Mouse (Mus musculus) liver, embryonic 16.5 days (tissue): ENCODE results near the gene Rapgef1. TPM values are rescaled to one million over a fixed set of nuclear protein-coding genes. Genes with fewer than 3 reads are reported as not detected.

Experiments
- ATAC-seq: fragments of 200-750 bp; cut with Nextera tagmentation; 2 replicates; pipeline ENCODE4 v1.8.0; 2017; ENCODE audit warnings: low read depth, mild to moderate bottlenecking, moderate number of reproducible peaks, moderate library complexity
- H3K27ac ChIP-seq: fragments of 300-500 bp; sonication (generic); 2 replicates; pipeline ENCODE4 v1.5.1; 2014; ENCODE audit warnings: mild to moderate bottlenecking, low read length
- H3K27me3 ChIP-seq: fragments of 300-500 bp; sonication (generic); 2 replicates; pipeline ENCODE4 v1.6.1; 2014; ENCODE audit warnings: low read depth, low read length, mixed read lengths; ENCODE audit not compliant: control insufficient read depth, insufficient read depth
- H3K36me3 ChIP-seq: fragments of 300-500 bp; sonication (generic); 2 replicates; pipeline ENCODE4 v1.6.1; 2014; ENCODE audit warnings: mild to moderate bottlenecking; ENCODE audit not compliant: control insufficient read depth, insufficient read depth
- H3K4me1 ChIP-seq: fragments of 300-500 bp; sonication (generic); 2 replicates; pipeline ENCODE4 v1.6.1; 2014; ENCODE audit warnings: low read depth, low read length, mixed read lengths; ENCODE audit not compliant: control insufficient read depth
- H3K4me2 ChIP-seq: fragments of 300-500 bp; sonication (generic); 2 replicates; pipeline ENCODE4 v1.6.1; 2014; ENCODE audit warnings: low read depth, low read length, mixed read lengths
- H3K4me3 ChIP-seq: fragments of 300-500 bp; sonication (generic); 2 replicates; pipeline ENCODE4 v1.5.1; 2014; ENCODE audit warnings: low read depth, mild to moderate bottlenecking, low read length
- H3K9ac ChIP-seq: fragments of 300-500 bp; sonication (generic); 2 replicates; pipeline ENCODE4 v1.6.1; 2014; ENCODE audit warnings: low read depth, low read length
- H3K9me3 ChIP-seq: fragments of 300-500 bp; sonication (generic); replicated peaks from 2 replicates; pipeline ENCODE4 v1.6.1; 2016; ENCODE audit warnings: low read length; ENCODE audit not compliant: control insufficient read depth
- WGBS: fragments of 180-500 bp; shearing (Covaris S2); extraction: QIAGEN DNeasy Blood & Tissue Kit; methylation state at CpG from one replicate; pipeline ENCODE4 v1.1.7; 2014; ENCODE audit not compliant: insufficient replicate concordance; 5-methylcytosine and 5-hydroxymethylcytosine counted together
- polyA plus RNA-seq: library from polyadenylated mRNA; unstranded; fragments of >200 nt; fragmentation: Nextera tagmentation; extraction: Ambion mirVana; gene quantifications from 2 replicates; pipeline ENCODE4 v1.2.1, GENCODE M21; 2015

Rapgef1 gene
- polyA plus RNA-seq, 1 experiment from 2014 or later = 4.7 TPM

GRCm38 (mm10) chr2:29621163-29621562, 1.6 kb downstream of the Rapgef1 start:
- H3K4me3 ChIP-seq = peak overlapping the region; percentile 75
- no peaks in the 10 kb centered on the region for H3K36me3 ChIP-seq
- peak overlapping the region; percentile 85 for H3K4me2 ChIP-seq
- no peak overlapping the region for H3K27ac ChIP-seq
- no peaks in the 10 kb centered on the region for H3K27me3 ChIP-seq
- 0 out of 2 replicates have a peak overlapping the region, but pooled peaks have one; percentile 27 for H3K9ac ChIP-seq
- 67% methylated on average over 10 of the region's 10 CpGs for WGBS
- peaks cover 48% of the 10 kb centered on the region for H3K4me1 ChIP-seq
- ATAC-seq = no peak
- H3K9me3 ChIP-seq = no peaks in the 10 kb centered on the region

GRCm38 (mm10) chr2:29621636-29622035, 2.1 kb downstream of the Rapgef1 start:
- H3K4me1 ChIP-seq = peaks cover 48% of the 10 kb centered on the region
- H3K4me3 ChIP-seq = no peak overlapping the region
- WGBS = 72% methylated on average over 3 of the region's 3 CpGs
- peak overlapping the region; percentile 15 for H3K9ac ChIP-seq
- no peaks in the 10 kb centered on the region for H3K27me3 ChIP-seq
- no peak overlapping the region for H3K27ac ChIP-seq
- ATAC-seq = no peak
- no peak overlapping the region for H3K4me2 ChIP-seq
- H3K36me3 ChIP-seq = no peaks in the 10 kb centered on the region
- no peaks in the 10 kb centered on the region for H3K9me3 ChIP-seq

DNA sequence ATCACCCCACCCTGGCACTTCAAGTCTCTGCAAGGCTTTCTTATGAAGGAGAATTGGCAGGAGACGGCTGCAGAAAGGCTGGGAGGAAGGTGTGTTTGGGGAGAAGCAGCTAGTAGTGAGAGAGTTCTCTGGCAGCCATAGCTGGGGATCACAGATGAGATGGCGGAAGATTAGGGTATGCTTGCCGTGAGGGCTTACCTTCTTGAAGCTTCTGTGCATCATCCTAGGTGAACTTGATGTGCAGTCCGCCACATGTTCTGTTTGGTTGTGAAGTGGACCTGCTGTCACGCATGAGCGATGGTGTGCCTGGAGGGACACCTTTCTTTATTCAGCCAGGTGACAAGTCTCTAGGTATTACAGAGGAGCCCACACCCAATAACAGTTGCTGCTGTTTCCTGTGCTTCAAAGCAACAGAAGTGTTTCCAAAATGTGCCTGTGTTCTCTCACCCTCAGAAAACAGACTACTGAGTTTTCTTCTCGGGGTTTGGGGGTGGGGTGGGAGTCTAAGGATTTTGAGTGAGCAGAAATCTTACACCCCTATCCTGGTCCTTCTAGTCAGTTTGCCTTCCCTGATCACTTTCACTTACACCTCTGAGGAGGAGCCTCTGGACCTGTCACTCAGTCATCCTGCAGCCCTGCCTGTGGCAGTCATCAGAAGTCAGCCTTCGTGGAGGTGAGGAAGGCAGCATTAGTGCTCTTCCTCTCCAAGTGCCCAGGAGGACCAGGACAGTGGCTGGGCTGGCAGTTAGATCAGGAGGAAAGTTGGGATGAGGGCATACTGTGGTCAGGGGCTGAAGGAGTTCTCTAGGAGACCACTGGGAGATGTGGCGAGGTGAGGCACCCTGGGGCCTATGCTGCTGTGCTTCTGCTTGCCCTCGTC, 2.8 kb downstream of the Rapgef1 start:
- no peak for ATAC-seq
- no peaks in the 10 kb centered on the region for H3K36me3 ChIP-seq
- peak overlapping the region; percentile 15; the same call in 1 of the 2 replicates for H3K9ac ChIP-seq
- H3K27me3 ChIP-seq = no peaks in the 10 kb centered on the region
- H3K9me3 ChIP-seq = no peaks in the 10 kb centered on the region
- H3K4me3 ChIP-seq = no peak overlapping the region
- H3K4me1 ChIP-seq = peaks cover 48% of the 10 kb centered on the region
- WGBS = 72% methylated on average over 10 of the region's 10 CpGs
- H3K4me2 ChIP-seq = no peak overlapping the region
- peak overlapping the region; percentile 84 for H3K27ac ChIP-seq

DNA sequence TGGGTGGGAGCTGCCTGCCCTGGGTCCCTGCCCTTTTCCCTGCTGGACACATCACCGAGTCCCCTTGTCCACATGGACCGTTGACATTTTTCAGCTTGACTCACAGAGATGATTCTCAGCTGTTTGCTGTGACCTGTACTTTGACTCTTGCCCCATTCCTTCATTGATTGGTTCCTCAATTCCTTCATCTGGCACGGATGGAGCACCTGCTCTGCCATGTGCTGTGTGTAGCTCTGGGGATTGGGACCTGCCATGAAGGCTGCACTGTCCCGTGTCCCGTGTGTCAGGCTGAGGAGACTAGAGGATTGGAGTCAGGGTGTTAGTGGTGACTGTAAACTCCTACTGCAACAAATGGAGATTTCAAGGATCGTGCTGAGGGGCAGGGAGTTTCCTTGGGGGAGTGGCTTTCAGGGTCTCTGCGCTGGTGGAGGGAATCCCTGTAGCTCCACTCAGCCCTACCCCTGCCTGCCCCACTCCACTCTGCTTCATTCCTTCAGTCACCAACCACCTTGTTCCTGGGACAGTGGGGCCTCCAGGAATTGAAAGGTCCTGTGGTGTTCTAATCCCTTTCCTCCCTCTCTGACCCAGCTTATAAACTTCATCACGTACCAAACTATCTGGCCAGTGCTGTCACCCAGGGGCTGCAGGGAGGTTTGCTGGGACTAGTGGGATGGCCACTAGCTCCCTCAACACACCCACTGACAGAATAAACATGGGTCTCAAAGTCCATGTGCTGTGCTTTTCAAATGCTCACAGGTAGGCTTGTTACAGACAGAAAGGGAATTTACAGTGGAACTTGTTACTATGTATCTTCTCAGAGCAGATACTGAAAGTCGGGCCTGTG, 3.9 kb downstream of the Rapgef1 start:
- H3K36me3 ChIP-seq = no peaks in the 10 kb centered on the region
- H3K4me3 ChIP-seq = no peak overlapping the region
- peak overlapping the region; percentile 16; the same call in 1 of the 2 replicates for H3K9ac ChIP-seq
- peak overlapping the region; percentile 84 for H3K27ac ChIP-seq
- peak overlapping the region; percentile 47 for H3K4me2 ChIP-seq
- H3K4me1 ChIP-seq = peaks cover 57% of the 10 kb centered on the region
- ATAC-seq = peak; percentile 64
- no peaks in the 10 kb centered on the region for H3K9me3 ChIP-seq
- no peaks in the 10 kb centered on the region for H3K27me3 ChIP-seq
- 50% methylated on average over 9 of the region's 9 CpGs for WGBS

- H3K27me3 ChIP-seq = no peaks in the 10 kb centered on the region
- peak; percentile 2; the same call in 1 of the 2 replicates for ATAC-seq
- H3K4me2 ChIP-seq = peak overlapping the region; percentile 47; the same call in 1 of the 2 replicates
- no peaks in the 10 kb centered on the region for H3K9me3 ChIP-seq
- peaks cover 64% of the 10 kb centered on the region for H3K4me1 ChIP-seq
- H3K36me3 ChIP-seq = no peaks in the 10 kb centered on the region
- WGBS = 21% methylated on average over 4 of the region's 4 CpGs
- H3K9ac ChIP-seq = no peak overlapping the region
- H3K27ac ChIP-seq = peak overlapping the region; percentile 84
- no peak overlapping the region for H3K4me3 ChIP-seq
Measured at GRCm38 (mm10) chr2:29624091-29624608, 4.6 kb downstream of the Rapgef1 start.

DNA sequence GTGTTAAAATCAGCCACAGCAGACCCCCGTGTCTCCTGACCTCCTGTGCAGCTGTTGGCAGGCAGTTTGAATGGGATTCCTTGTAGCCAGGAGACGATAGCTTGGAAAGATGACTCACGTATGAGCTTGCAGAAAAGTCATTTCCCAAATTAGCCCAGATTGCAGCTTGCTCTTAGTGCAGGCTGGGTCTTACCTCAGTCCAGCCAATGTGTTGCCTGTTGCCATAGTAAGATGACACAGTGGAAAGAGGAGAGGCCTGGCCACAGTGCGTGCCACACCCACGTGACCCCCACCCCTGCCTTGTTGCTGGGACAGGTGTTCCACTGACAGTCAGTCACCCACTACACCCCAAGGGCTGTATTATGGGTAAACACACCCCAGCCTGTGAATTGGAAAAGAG, 5.2 kb downstream of the Rapgef1 start:
- H3K36me3 ChIP-seq = no peaks in the 10 kb centered on the region
- no peak overlapping the region for H3K4me3 ChIP-seq
- peak overlapping the region; percentile 84 for H3K27ac ChIP-seq
- H3K9me3 ChIP-seq = no peaks in the 10 kb centered on the region
- WGBS = 39% methylated on average over 5 of the region's 5 CpGs
- ATAC-seq = no peak
- no peak overlapping the region for H3K4me2 ChIP-seq
- no peaks in the 10 kb centered on the region for H3K27me3 ChIP-seq
- H3K4me1 ChIP-seq = peaks cover 70% of the 10 kb centered on the region
- peak overlapping the region; percentile 14; the same call in 1 of the 2 replicates for H3K9ac ChIP-seq

DNA sequence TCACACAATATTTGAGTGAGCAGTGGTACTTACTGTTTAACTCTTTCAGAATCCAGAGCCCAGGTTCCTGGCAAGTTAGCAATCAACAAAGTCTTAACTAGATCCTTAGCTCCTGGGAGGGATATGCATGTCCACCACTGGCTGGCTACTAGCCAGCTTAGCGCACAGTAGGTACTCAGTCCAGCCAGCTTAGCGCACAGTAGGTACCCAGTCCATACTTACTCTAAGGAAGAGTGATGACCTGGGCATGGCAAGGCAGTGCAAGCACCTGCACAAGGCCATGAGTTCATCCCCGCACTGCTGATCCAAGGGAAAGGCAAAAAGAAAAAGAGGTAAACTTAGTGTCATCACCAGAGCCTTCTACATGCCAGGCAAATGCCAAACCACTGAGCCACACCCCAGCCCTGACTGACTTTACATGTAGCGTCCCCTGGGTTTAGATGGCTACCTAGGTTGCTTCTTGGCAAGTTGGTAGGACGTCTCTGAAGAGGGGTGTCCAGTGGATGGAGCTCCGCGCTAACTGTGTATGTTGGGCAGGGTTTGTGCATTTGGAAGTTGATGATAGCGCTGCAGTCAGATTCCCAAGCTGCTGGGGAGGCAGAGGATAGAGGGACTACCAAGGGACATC, 6.2 kb downstream of the Rapgef1 start:
- Histone ChIP-seq H3K4me1 (peaks cover 67% of the 10 kb centered on the region), H3K36me3 (no peaks in the 10 kb centered on the region), H3K4me3 (no peak overlapping the region), H3K27me3 (no peaks in the 10 kb centered on the region), H3K9me3 (no peaks in the 10 kb centered on the region), H3K27ac (no peak overlapping the region; the same call in 1 of the 2 replicates), H3K4me2 (no peak overlapping the region), H3K9ac (no peak overlapping the region)
- no peak for ATAC-seq
- 85% methylated on average over 8 of the region's 8 CpGs for WGBS

- no peak for ATAC-seq
- 80% methylated on average over 3 of the region's 3 CpGs for WGBS
- no peaks in the 10 kb centered on the region for H3K9me3 ChIP-seq
- no peak overlapping the region for H3K27ac ChIP-seq
- no peaks in the 10 kb centered on the region for H3K36me3 ChIP-seq
- H3K4me3 ChIP-seq = no peak overlapping the region
- no peak overlapping the region for H3K9ac ChIP-seq
- H3K4me1 ChIP-seq = peaks cover 59% of the 10 kb centered on the region
- H3K4me2 ChIP-seq = no peak overlapping the region
- H3K27me3 ChIP-seq = no peaks in the 10 kb centered on the region
Measured at GRCm38 (mm10) chr2:29627337-29627736, 7.8 kb downstream of the Rapgef1 start.
